Mouse (Mus musculus) heart, postnatal 0 days (tissue): ENCODE data around the gene Ccng1.

ENCODE experiments used
- CTCF ChIP-seq: IDR thresholded peaks from 2 replicates; pipeline ENCODE4 v1.5.1; 2016; ENCODE audit warnings: antibody characterized with exemption, control low read depth, low read depth
- EP300 ChIP-seq: IDR thresholded peaks from 2 replicates; pipeline ENCODE4 v1.6.1; 2016; ENCODE audit warnings: antibody characterized with exemption, low read depth

- TF ChIP-seq CTCF = no peak
- TF ChIP-seq EP300 = no peak
These were observed 13.4 kb downstream of the Ccng1 start for GRCm38 (mm10) chr11:40741605-40742262.
